Mouse (Mus musculus) brain, embryonic 14.5 days (tissue): ENCODE results near the gene Cyth1. TPM values are rescaled to one million over a fixed set of nuclear protein-coding genes. Genes with fewer than 3 reads are reported as not detected.

ENCODE experiments used
- DNase-seq: peaks from one replicate; pipeline ENCODE4 v3.0.0-alpha.2; 2011; ENCODE audit warnings: low read depth
- CTCF ChIP-seq: fragments of 200-500 bp; IDR thresholded peaks from 2 replicates; pipeline ENCODE4 v1.5.1; 2012; ENCODE audit warnings: inconsistent platforms, mild to moderate bottlenecking, moderate library complexity, borderline replicate concordance; ENCODE audit not compliant: insufficient read depth, insufficient read length; ENCODE audit errors: extremely low read depth
- POLR2A ChIP-seq: fragments of 200-500 bp; IDR thresholded peaks from 2 replicates; pipeline ENCODE4 v1.6.1; 2012; ENCODE audit warnings: mild to moderate bottlenecking, inconsistent platforms, borderline replicate concordance; ENCODE audit not compliant: poor library complexity, insufficient read depth, insufficient read length, severe bottlenecking; ENCODE audit errors: extremely low read depth
- polyA plus RNA-seq: library from polyadenylated mRNA; depleted of rRNA; stranded (reverse); fragments of >200 nt; gene quantifications from 2 replicates; pipeline ENCODE4 v1.2.3, GENCODE M21; 2012

The Cyth1 gene
- polyA plus RNA-seq, 1 experiment = 36.8 TPM

DNA sequence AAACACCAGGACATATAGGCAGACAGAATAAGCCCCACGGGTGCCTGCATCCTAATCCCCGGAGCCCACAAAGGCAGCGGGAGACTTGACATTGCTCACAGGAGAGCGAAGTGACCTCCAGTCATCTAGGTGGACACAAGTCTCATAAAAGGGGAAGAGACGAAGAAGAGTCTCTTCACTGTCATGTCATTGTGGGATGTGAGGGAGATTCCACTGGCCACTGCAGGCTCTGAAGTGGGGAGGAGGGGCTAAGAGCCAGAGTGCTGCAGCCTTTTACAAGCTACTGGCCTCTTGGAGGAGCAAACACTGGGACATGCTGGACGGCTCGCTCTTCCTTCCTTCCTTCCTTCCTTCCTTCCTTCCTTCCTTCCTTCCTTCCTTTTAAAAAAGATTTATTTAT is 13.5 kb downstream of the Cyth1 start:
- DNase-seq = no peak
- TF ChIP-seq CTCF = no peak
- no peak for TF ChIP-seq POLR2A

DNA sequence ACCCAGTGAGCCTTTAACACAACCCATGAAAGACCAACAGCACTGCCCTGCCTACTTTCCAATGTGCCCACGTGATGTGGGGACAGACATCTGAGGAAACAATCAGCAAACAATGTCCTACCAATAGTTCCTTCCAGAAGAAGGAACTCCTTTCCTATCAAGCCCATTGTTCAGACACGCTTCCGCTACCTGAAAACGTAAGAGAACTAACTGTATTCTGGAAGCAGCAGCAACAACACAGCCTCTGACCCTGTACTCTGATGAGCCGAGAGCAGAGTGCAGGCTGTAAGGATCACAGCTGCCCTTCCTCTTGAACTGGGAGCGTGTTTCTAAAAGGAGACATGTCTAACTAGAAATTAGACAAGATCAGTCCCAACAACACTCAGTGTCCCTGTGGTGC is 13.9 kb downstream of the Cyth1 start:
- TF ChIP-seq POLR2A (no peak), CTCF (no peak)
- DNase-seq = no peak

DNA sequence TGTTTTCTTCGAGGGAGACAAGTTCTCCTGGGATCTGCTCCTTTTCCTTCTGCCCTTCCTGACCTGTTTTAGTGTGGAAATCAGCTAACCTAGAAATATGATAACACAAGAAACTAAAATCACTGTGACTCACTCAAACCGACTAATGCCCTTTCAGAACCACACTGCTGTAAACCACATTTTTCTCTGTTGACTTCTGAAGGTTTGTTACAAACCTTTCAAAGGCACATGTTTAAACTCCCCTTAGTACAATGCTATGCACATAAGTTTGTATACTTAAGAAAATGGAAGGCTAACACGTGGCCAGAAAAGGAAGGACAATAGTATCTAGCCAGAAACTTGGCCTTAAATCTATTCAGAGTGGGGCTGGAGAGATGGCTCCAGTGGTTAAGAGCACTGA is 14.5 kb downstream of the Cyth1 start:
- DNase-seq = no peak
- TF ChIP-seq CTCF (no peak), POLR2A (no peak)

DNA sequence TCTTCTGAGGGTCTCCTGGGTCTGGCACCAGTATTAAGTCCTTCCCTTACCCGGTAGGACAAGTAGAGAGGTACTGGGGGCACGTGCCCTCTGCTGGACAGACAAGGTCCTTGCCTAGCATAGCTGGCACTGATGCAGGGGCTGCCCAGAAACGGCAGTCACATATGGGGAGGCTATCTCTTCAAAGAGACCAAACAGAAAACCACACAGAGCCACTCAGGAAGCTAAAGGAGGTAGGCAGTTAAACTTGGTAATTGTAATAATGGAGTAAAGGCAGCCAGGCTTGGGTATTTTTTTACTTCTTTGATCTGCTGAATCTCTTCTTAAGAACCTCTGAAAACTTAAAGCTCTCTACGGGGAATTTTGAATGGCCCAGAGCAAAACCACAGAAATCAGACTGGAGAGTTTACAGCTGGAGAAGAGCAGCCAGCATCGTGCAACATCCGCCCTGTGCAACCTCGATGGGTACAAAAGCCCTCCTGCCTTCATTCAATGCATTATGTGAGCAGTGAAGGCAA is 16.0 kb downstream of the Cyth1 start:
- DNase-seq = no peak
- TF ChIP-seq POLR2A (no peak), CTCF (peak; percentile 58; the same call in 1 of the 2 replicates)

DNA sequence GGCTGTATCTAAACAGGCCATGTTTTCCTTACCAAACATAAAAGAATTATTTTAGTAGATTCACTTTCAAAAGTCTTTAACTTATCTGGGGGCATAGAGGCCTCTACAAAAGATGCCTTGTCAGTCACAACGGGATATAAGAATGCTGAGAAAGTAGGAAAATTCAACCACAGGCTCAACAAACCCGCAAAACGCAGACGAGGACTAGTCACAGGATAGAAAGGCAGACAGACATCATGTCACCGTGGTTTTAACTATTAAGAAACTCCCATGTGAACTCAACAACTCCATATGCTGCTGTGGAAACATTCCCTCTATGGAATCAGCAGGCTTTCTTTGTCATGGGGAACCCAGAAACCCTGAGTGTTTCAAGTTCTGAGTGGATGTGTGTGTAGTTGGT is 18.5 kb downstream of the Cyth1 start:
- no peak for DNase-seq
- TF ChIP-seq CTCF = no peak
- no peak for TF ChIP-seq POLR2A

DNA sequence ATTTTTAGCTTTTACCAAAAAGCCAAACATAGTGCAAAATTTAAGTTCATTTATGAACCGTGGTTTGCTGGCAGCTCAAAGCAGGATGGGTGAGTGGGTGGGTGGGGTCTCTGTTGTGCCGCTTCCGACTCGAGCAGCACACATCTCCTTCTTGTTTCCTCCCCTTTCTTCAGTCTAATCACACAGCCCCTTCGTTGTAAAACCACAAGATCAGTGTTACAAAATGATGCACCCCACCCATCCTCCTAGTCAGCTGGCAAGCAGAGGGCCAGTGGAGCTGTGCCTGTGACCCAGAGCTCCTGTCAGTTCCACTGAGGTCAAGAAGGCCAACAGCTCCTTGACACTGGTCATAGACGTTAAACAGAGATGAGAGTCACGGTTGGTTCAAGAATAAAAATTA is 20.7 kb downstream of the Cyth1 start:
- no peak for DNase-seq
- TF ChIP-seq POLR2A = no peak
- no peak for TF ChIP-seq CTCF

DNA sequence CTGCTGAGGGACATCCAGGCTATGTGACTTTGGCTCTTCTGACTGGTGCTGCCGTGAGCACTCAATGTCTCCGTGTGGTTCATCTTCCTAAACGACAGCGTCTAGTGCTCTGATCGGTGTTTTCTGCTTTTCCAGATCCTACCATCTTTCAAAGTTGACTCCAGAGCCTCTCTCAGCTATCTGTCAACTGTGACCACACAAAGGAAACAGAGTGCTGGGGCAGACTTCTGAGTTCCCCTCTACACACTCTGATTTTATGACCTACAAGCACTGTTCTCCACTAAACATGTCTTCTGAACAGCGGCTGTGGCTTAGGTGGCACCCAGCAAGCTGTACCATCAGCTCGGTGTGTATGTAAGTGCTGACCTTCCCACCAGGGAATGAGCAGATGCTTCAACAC is 21.5 kb downstream of the Cyth1 start:
- TF ChIP-seq CTCF (no peak), POLR2A (no peak)
- DNase-seq = no peak

DNA sequence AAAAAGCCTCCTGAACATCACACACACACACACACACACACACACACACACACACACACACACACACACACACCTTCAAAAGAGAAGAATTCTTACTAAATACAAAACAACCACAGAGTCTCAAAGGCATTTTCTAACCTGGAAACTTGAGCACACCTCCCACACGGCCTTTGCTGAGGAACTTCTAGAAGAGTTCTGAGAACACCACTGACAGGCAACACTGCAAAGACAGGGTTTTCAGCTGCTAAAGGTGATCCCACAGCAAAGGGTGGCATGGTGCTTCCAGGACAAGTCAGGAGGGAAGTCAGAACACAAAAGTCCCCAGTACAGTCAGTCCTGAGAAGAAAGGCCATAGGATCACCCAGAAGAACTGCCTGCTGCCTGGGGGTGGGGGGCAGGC is 22.5 kb downstream of the Cyth1 start:
- TF ChIP-seq CTCF = no peak
- no peak for TF ChIP-seq POLR2A

DNA sequence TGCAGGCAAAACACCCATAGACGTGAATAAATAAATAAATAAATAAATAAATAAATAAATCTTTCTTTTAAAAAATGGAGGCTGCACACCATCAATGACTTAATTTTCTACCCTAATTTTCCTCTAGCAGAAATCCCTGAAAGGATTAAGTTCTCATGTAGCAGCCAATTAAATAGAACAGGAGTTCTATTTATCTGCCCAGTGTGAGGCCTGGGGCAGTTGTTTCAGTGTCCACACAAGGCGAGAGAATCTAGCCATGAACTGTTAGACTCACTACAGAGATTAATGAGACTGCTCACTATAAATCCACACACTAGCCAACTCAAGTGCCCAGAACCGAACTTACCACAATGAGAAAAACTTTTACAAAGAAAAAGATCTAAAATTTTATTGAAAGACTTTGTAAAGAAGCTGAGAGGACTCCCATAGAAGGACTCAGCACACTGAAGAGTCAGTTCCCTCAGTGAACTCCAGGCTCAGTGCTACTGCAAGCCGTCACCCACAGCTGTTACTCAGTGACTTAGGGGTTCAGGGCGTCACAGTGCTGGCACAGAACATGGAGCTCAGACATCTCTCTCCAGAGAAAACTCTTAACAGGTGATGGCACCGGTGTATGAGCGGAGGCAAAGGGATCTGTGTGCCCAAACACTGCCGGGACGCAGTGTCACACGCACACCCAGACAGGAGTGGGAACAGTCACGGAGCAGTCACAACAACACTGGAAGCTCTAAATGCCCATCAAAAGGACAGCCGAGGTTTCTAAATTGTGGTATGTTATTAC is 23.1 kb downstream of the Cyth1 start:
- DNase-seq = peak; percentile 73
- TF ChIP-seq POLR2A = no peak
- no peak for TF ChIP-seq CTCF

More for the DNA sequence above, 22.5 kb downstream of the Cyth1 start:
- no peak for DNase-seq

DNA sequence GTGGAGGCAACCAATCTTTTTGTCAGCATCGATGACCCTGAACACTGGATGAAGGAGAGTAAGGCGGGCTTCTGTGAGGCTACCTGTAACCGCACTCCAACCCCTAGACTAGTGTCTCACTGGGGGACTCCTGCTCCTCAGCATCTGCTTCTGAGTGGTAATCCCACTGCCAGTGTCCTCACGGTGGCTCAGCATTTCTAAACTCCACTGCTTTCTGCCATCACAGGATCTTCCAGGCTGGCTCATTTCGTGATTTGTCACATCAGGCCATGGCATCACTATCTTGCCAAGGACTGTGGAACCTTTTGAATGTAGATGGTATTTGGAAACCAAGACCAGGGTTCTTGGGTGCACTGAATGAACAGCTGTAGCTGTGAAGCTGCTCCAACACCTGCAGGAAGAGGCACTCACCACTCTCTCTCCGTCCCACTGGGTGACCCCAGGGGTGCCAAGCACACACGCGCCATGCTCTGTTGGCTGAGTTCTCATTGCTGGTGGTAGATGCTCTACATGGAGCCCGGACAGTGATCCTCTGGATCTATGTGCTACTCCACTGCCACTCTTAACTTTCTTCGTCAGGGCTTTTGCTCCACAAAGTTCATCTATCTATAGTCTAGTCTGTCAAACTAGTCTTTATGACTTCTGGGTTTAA is 24.9 kb downstream of the Cyth1 start:
- TF ChIP-seq CTCF (no peak), POLR2A (no peak)
- no peak for DNase-seq

DNA sequence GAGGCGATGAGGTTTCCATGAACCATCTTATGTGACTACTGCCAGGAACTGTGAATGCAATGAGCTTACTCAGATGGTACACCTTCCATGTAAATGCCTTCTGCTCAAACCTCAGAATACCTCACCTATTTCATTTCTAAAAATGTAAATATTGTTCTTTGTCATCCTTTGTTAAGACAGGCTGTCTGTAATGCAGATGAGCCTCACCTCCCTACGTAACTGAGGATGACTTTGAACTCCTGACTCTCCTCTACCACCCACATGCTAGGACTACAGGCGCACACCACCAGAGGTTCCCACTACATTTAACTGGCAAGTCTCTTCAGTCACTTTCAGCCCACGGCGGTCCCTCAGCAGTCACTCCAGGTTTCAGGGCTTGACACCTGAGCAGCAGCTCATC is 25.5 kb downstream of the Cyth1 start:
- DNase-seq = no peak
- TF ChIP-seq CTCF (no peak), POLR2A (no peak)

DNA sequence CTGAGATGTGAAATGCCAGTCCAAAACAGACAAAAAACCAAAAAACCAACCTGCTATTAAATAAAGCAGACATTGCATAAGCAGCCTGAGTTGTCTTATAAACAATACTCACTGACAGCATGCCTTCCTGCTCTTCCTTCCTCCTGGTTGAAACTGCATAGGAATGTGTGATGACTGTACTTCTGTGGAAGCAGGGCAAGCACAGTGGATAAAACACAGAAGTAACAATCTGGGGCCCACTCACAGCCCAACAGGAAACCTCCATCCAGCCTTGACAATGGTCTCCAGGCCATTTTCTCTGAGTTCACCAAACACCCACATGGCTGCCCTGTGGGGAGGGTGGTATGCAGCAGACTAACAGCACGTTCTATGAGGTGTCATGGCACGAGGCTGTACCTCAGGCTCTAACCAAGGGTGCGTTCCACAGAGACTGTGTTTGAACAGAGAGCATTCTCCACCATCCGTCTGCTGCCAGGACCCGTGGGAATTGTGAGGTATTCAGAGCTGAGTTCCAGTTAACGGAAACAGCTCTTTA is 26.0 kb downstream of the Cyth1 start:
- no peak for TF ChIP-seq CTCF
- no peak for TF ChIP-seq POLR2A
- DNase-seq = no peak
